Mouse (Mus musculus): ENCODE data around the gene Nt5dc1.

DNA sequence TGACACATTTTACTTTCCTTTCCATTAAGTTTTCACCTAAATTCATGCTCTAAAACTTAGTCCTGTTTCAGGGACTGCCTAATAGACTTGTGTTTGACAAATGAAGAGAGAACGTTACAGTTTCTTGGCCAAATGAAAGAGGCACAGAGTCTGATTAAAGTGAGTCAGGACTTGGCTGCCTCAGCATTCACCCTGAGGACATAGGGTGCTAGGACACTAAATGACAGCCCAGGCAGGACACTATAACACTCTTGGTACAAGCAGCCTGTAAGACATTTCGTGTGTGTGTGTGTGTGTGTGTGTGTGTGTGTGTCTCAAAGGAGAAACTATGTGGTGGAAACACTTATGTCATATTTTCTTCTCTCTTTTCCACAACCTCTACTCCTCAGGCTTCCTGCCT, 172.2 kb downstream of the Nt5dc1 start:
- TF ChIP-seq GATA1 (IDR thresholded peaks at IDR 0.05; ENCODE audit: low read length) (no peak), TAL1 (IDR thresholded peaks at IDR 0.05; ENCODE audit: low read length) (no peak)

Data from erythroblast, embryonic 14.5 days (primary cell).